Mouse (Mus musculus): Measurements from ENCODE around the gene Klhl30. TPM values are rescaled to one million over a fixed set of nuclear protein-coding genes. Genes with fewer than 3 reads are reported as not detected.

Gene Klhl30
- polyA plus RNA-seq, 1 experiment from 2014 or later: not detected

- DNase-seq (ENCODE audit: low spot score): no peak
Observed at GRCm38 (mm10) chr1:91321760-91322438, 28.9 kb upstream of the Klhl30 start, which contains the start of gene Espnl. Gene Espnl (plus strand): TSS chr1:91322075.

GRCm38 (mm10) chr1:91324646-91325045 lies 26.2 kb upstream of the Klhl30 start:
- 79% methylated on average over 2 of the region's 2 CpGs for WGBS
- Histone ChIP-seq H3K9me3 (ENCODE audit: control insufficient read depth, low read length) (no peaks in the 10 kb centered on the region), H3K4me1 (replicated peaks; ENCODE audit: control insufficient read depth, insufficient read depth, low read length) (no peaks in the 10 kb centered on the region), H3K9ac (ENCODE audit: low read length) (no peak overlapping the region), H3K4me3 (ENCODE audit: low read depth, low read length) (no peak overlapping the region), H3K27me3 (ENCODE audit: control insufficient read depth, insufficient read depth, low read length) (no peaks in the 10 kb centered on the region), H3K36me3 (ENCODE audit: control insufficient read depth, insufficient read depth, low read length) (no peaks in the 10 kb centered on the region), H3K27ac (ENCODE audit: low read depth, low read length) (no peak overlapping the region), H3K4me2 (ENCODE audit: low read depth, low read length, severe bottlenecking) (no peak overlapping the region)
- DNase-seq (ENCODE audit: low spot score) (no peak), ATAC-seq (replicated peaks; ENCODE audit: low FRiP score) (no peak)

More at GRCm38 (mm10) chr1:91321760-91322438, 28.9 kb upstream of the Klhl30 start, which contains the start of gene Espnl:
- H3K4me1 ChIP-seq (replicated peaks; ENCODE audit: control insufficient read depth, insufficient read depth, low read length): no peaks in the 10 kb centered on the region
- H3K4me2 ChIP-seq (ENCODE audit: low read depth, low read length, severe bottlenecking): no peak within 1 kb of the TSS
- no peaks in the 10 kb centered on the region for H3K36me3 ChIP-seq (ENCODE audit: control insufficient read depth, insufficient read depth, low read length)
- H3K4me3 ChIP-seq (ENCODE audit: low read depth, low read length): no peak within 1 kb of the TSS
- no peak for ATAC-seq (replicated peaks; ENCODE audit: low FRiP score)
- H3K27ac ChIP-seq (ENCODE audit: low read depth, low read length): no peak within 1 kb of the TSS
- no peaks in the 10 kb centered on the region for H3K27me3 ChIP-seq (ENCODE audit: control insufficient read depth, insufficient read depth, low read length)
- 83% methylated on average over 19 of the region's 19 CpGs for WGBS
- H3K9me3 ChIP-seq (ENCODE audit: control insufficient read depth, low read length): no peaks in the 10 kb centered on the region
- H3K9ac ChIP-seq (ENCODE audit: low read length): no peak within 1 kb of the TSS

GRCm38 (mm10) chr1:91325488-91326042 lies 25.3 kb upstream of the Klhl30 start:
- ATAC-seq (replicated peaks; ENCODE audit: low FRiP score) (no peak), DNase-seq (ENCODE audit: low spot score) (no peak)
- H3K4me3 ChIP-seq (ENCODE audit: low read depth, low read length): no peak overlapping the region
- no peaks in the 10 kb centered on the region for H3K9me3 ChIP-seq (ENCODE audit: control insufficient read depth, low read length)
- H3K4me1 ChIP-seq (replicated peaks; ENCODE audit: control insufficient read depth, insufficient read depth, low read length): no peaks in the 10 kb centered on the region
- WGBS: 85% methylated on average over 4 of the region's 4 CpGs
- H3K27ac ChIP-seq (ENCODE audit: low read depth, low read length): no peak overlapping the region
- H3K27me3 ChIP-seq (ENCODE audit: control insufficient read depth, insufficient read depth, low read length): no peaks in the 10 kb centered on the region
- no peak overlapping the region for H3K4me2 ChIP-seq (ENCODE audit: low read depth, low read length, severe bottlenecking)
- H3K9ac ChIP-seq (ENCODE audit: low read length): no peak overlapping the region
- no peaks in the 10 kb centered on the region for H3K36me3 ChIP-seq (ENCODE audit: control insufficient read depth, insufficient read depth, low read length)

GRCm38 (mm10) chr1:91332102-91332501 lies 18.7 kb upstream of the Klhl30 start:
- Histone ChIP-seq H3K9ac (ENCODE audit: low read length) (no peak overlapping the region), H3K4me1 (replicated peaks; ENCODE audit: control insufficient read depth, insufficient read depth, low read length) (no peaks in the 10 kb centered on the region), H3K4me2 (ENCODE audit: low read depth, low read length, severe bottlenecking) (no peak overlapping the region), H3K36me3 (ENCODE audit: control insufficient read depth, insufficient read depth, low read length) (no peaks in the 10 kb centered on the region), H3K27me3 (ENCODE audit: control insufficient read depth, insufficient read depth, low read length) (no peaks in the 10 kb centered on the region), H3K27ac (ENCODE audit: low read depth, low read length) (no peak overlapping the region), H3K9me3 (ENCODE audit: control insufficient read depth, low read length) (no peaks in the 10 kb centered on the region), H3K4me3 (ENCODE audit: low read depth, low read length) (no peak overlapping the region)
- WGBS: 58% methylated on average over 4 of the region's 4 CpGs
- DNase-seq (ENCODE audit: low spot score) (no peak), ATAC-seq (replicated peaks; ENCODE audit: low FRiP score) (no peak)

GRCm38 (mm10) chr1:91333582-91333981 lies 17.2 kb upstream of the Klhl30 start:
- Histone ChIP-seq H3K4me3 (ENCODE audit: low read depth, low read length) (no peak overlapping the region), H3K4me2 (ENCODE audit: low read depth, low read length, severe bottlenecking) (no peak overlapping the region), H3K36me3 (ENCODE audit: control insufficient read depth, insufficient read depth, low read length) (no peaks in the 10 kb centered on the region), H3K27ac (ENCODE audit: low read depth, low read length) (no peak overlapping the region), H3K9me3 (ENCODE audit: control insufficient read depth, low read length) (no peaks in the 10 kb centered on the region), H3K4me1 (replicated peaks; ENCODE audit: control insufficient read depth, insufficient read depth, low read length) (no peaks in the 10 kb centered on the region), H3K27me3 (ENCODE audit: control insufficient read depth, insufficient read depth, low read length) (no peaks in the 10 kb centered on the region), H3K9ac (ENCODE audit: low read length) (no peak overlapping the region)
- no peak for ATAC-seq (replicated peaks; ENCODE audit: low FRiP score)
- no peak for DNase-seq (ENCODE audit: low spot score)

- DNase-seq (ENCODE audit: low spot score): no peak
- no peaks in the 10 kb centered on the region for H3K27me3 ChIP-seq (ENCODE audit: control insufficient read depth, insufficient read depth, low read length)
- no peaks in the 10 kb centered on the region for H3K9me3 ChIP-seq (ENCODE audit: control insufficient read depth, low read length)
- H3K27ac ChIP-seq (ENCODE audit: low read depth, low read length): no peak overlapping the region
- H3K9ac ChIP-seq (ENCODE audit: low read length): no peak overlapping the region
- no peaks in the 10 kb centered on the region for H3K36me3 ChIP-seq (ENCODE audit: control insufficient read depth, insufficient read depth, low read length)
- no peak overlapping the region for H3K4me2 ChIP-seq (ENCODE audit: low read depth, low read length, severe bottlenecking)
- WGBS: 90% methylated on average over 7 of the region's 7 CpGs
- no peaks in the 10 kb centered on the region for H3K4me1 ChIP-seq (replicated peaks; ENCODE audit: control insufficient read depth, insufficient read depth, low read length)
- H3K4me3 ChIP-seq (ENCODE audit: low read depth, low read length): no peak overlapping the region
- no peak for ATAC-seq (replicated peaks; ENCODE audit: low FRiP score)
Observed at GRCm38 (mm10) chr1:91337355-91337754, 13.5 kb upstream of the Klhl30 start.

- 83% methylated on average over 3 of the region's 3 CpGs for WGBS
- H3K9ac ChIP-seq (ENCODE audit: low read length): no peak overlapping the region
- H3K27me3 ChIP-seq (ENCODE audit: control insufficient read depth, insufficient read depth, low read length): peaks cover 36% of the 10 kb centered on the region
- peaks cover 5% of the 10 kb centered on the region; the same call in 1 of the 2 replicates for H3K4me1 ChIP-seq (replicated peaks; ENCODE audit: control insufficient read depth, insufficient read depth, low read length)
- H3K4me3 ChIP-seq (ENCODE audit: low read depth, low read length): no peak overlapping the region
- no peaks in the 10 kb centered on the region for H3K9me3 ChIP-seq (ENCODE audit: control insufficient read depth, low read length)
- no peak overlapping the region for H3K27ac ChIP-seq (ENCODE audit: low read depth, low read length)
- H3K4me2 ChIP-seq (ENCODE audit: low read depth, low read length, severe bottlenecking): no peak overlapping the region
- DNase-seq (ENCODE audit: low spot score): no peak
- no peaks in the 10 kb centered on the region for H3K36me3 ChIP-seq (ENCODE audit: control insufficient read depth, insufficient read depth, low read length)
- no peak for ATAC-seq (replicated peaks; ENCODE audit: low FRiP score)
Observed at GRCm38 (mm10) chr1:91344001-91344400, 6.8 kb upstream of the Klhl30 start.

- ATAC-seq (replicated peaks; ENCODE audit: low FRiP score) (no peak), DNase-seq (ENCODE audit: low spot score) (peak; percentile 57)
- Histone ChIP-seq H3K36me3 (ENCODE audit: control insufficient read depth, insufficient read depth, low read length) (no peaks in the 10 kb centered on the region), H3K9me3 (ENCODE audit: control insufficient read depth, low read length) (no peaks in the 10 kb centered on the region), H3K4me3 (ENCODE audit: low read depth, low read length) (peak overlapping the region; percentile 25), H3K27me3 (ENCODE audit: control insufficient read depth, insufficient read depth, low read length) (peaks cover 36% of the 10 kb centered on the region), H3K4me2 (ENCODE audit: low read depth, low read length, severe bottlenecking) (peak overlapping the region; percentile 46), H3K9ac (ENCODE audit: low read length) (no peak overlapping the region), H3K27ac (ENCODE audit: low read depth, low read length) (no peak overlapping the region), H3K4me1 (replicated peaks; ENCODE audit: control insufficient read depth, insufficient read depth, low read length) (peaks cover 5% of the 10 kb centered on the region; the same call in 1 of the 2 replicates)
- 3% methylated on average over 68 of the region's 68 CpGs for WGBS
Observed at GRCm38 (mm10) chr1:91344921-91345685, 5.7 kb upstream of the Klhl30 start.

All from forebrain, embryonic 11.5 days (tissue).